Mouse (Mus musculus) heart, adult 2 months (tissue): ENCODE measurements around the gene Kalrn.

Experiments
- CTCF ChIP-seq: fragments of 200-600 bp; IDR thresholded peaks from 2 replicates; pipeline ENCODE4 v1.8.1; 2022; ENCODE audit warnings: antibody characterized with exemption, mild to moderate bottlenecking, moderate library complexity
- POLR2A ChIP-seq: fragments of 200-500 bp; IDR thresholded peaks from 2 replicates; pipeline ENCODE4 v1.6.1; 2011; ENCODE audit warnings: mild to moderate bottlenecking, low read depth, low read length, control low read depth; ENCODE audit not compliant: insufficient read depth

GRCm38 (mm10) chr16:34066922-34067321 is 506.4 kb downstream of the Kalrn start:
- no peak for TF ChIP-seq CTCF
- no peak for TF ChIP-seq POLR2A
